ENCODE assay signal across 8 mouse cellular contexts in genomic region chr13:111725165-111726077, GRCm38 (mm10). TPM values are rescaled to one million over a fixed set of nuclear protein-coding genes. Genes with fewer than 3 reads are reported as not detected.
DNase-seq lines count a peak whose midpoint lies in the region; ATAC-seq lines count a peak whose summit lies in the region.

No protein-coding gene starts in this region.

- no peaks in the 10 kb centered on the region for H3K4me1 ChIP-seq in forebrain, embryonic 14.5 days (ENCODE audit: control insufficient read depth, insufficient read depth, low read length)
- H3K4me1 ChIP-seq in neural tube, embryonic 15.5 days = peaks cover 10% of the 10 kb centered on the region

- WGBS in forebrain, embryonic 14.5 days = under 1% methylated on average over 65 of the region's 65 CpGs
- WGBS in neural tube, embryonic 15.5 days = under 1% methylated on average over 65 of the region's 65 CpGs

- no peaks in the 10 kb centered on the region for H3K27me3 ChIP-seq in forebrain, embryonic 14.5 days (replicated peaks; ENCODE audit: control insufficient read depth, insufficient read depth, low read length)
- H3K27me3 ChIP-seq in neural tube, embryonic 15.5 days (replicated peaks) = no peaks in the 10 kb centered on the region

- H3K4me3 ChIP-seq in forebrain, embryonic 14.5 days (ENCODE audit: low read depth, low read length) = peak overlapping the region; percentile 68
- peak overlapping the region; percentile 76 for H3K4me3 ChIP-seq in neural tube, embryonic 15.5 days (replicated peaks)

- H3K9ac ChIP-seq in forebrain, embryonic 14.5 days (ENCODE audit: low read length) = peak overlapping the region; percentile 62
- peak overlapping the region; percentile 66 for H3K9ac ChIP-seq in neural tube, embryonic 15.5 days (replicated peaks)

- peak; percentile 99 for DNase-seq in ES-CJ7 (ENCODE audit: low read depth, low spot score)
- DNase-seq in cerebellum, adult 11 months = peak; percentile 91
- DNase-seq in forebrain, embryonic 14.5 days (ENCODE audit: low spot score) = peak; percentile 98
- DNase-seq in heart, postnatal 14 days = peak; percentile 96 to 97
- peak; percentile 94 for DNase-seq in layer of hippocampus, adult 11-12 months (ENCODE audit: low spot score)
- peak; percentile 98 to 99 for DNase-seq in lung, adult 18-20 months
- peak; percentile 99 for DNase-seq in testis, postnatal 14 days (ENCODE audit: low spot score)

- peak overlapping the region; percentile 33; the same call in 1 of the 2 replicates for H3K27ac ChIP-seq in forebrain, embryonic 14.5 days (ENCODE audit: low read depth, low read length)
- H3K27ac ChIP-seq in neural tube, embryonic 15.5 days (replicated peaks) = peak overlapping the region; percentile 81

- peak overlapping the region; percentile 75 for H3K4me2 ChIP-seq in forebrain, embryonic 14.5 days (ENCODE audit: low read length)
- H3K4me2 ChIP-seq in neural tube, embryonic 15.5 days = peak overlapping the region; percentile 93

- intact Hi-C loops in heart, postnatal 14 days (cut with DNase I) = loop anchor here (2.0 kb wide), 1 partner anchor 15 kb away; no protein-coding TSS in a partner anchor

- H3K9me3 ChIP-seq in forebrain, embryonic 14.5 days (replicated peaks; ENCODE audit: control insufficient read depth, low read length) = peaks cover 8% of the 10 kb centered on the region; the same call in 1 of the 2 replicates
- H3K9me3 ChIP-seq in neural tube, embryonic 15.5 days (replicated peaks) = no peaks in the 10 kb centered on the region

- H3K36me3 ChIP-seq in forebrain, embryonic 14.5 days (ENCODE audit: control insufficient read depth, insufficient read depth, low read length) = no peaks in the 10 kb centered on the region
- H3K36me3 ChIP-seq in neural tube, embryonic 15.5 days = no peaks in the 10 kb centered on the region

- ATAC-seq in forebrain, embryonic 14.5 days = peak; percentile 99
- ATAC-seq in neural tube, embryonic 15.5 days (ENCODE audit: low FRiP score) = peak; percentile 99

RNA-seq across cellular contexts. Expression of gene Mier3, which starts 44.6 kb away (rescaled TPM):
- 22.2 and 26.8 TPM in 2 replicates for polyA plus RNA-seq in forebrain, embryonic 14.5 days (2014; fragmentation: Nextera tagmentation; extraction: Ambion mirVana)
- 10 to 100 TPM; 18.5 to 22.4 TPM for total RNA-seq in heart, postnatal 14 days (2021)
- 15.6 and 16.0 TPM in 2 replicates for polyA plus RNA-seq in neural tube, embryonic 15.5 days (2015; fragmentation: Nextera tagmentation; extraction: Ambion mirVana)

Comparison
In these comparisons a context has a peak if more than half of its experiments do, and no peak if none do; other contexts are left out.
1. Peak in every context shown above with its lines: DNase-seq, ATAC-seq, H3K4me3 ChIP-seq and H3K27ac ChIP-seq.